Mouse (Mus musculus) stomach, postnatal 0 days (tissue): ENCODE data around the gene St14.

Experiments
- CTCF ChIP-seq: IDR thresholded peaks from 2 replicates; pipeline ENCODE4 v1.5.1; 2016; ENCODE audit warnings: antibody characterized with exemption, low read depth, mild to moderate bottlenecking, moderate library complexity
- EP300 ChIP-seq: optimal IDR thresholded peaks from 2 replicates; pipeline ENCODE3; 2016; ENCODE audit warnings: antibody characterized with exemption

- TF ChIP-seq CTCF (no peak), EP300 (no peak)
These were observed 11.3 kb upstream of the St14 start for GRCm38 (mm10) chr9:31142924-31143323.
